Mouse (Mus musculus) kidney, adult 2 months (tissue): ENCODE data around the gene Hltf.

Experiments
- CTCF ChIP-seq: fragments of 200-500 bp; conservative IDR thresholded peaks from 2 replicates; pipeline ENCODE4 v1.5.1; 2011; ENCODE audit warnings: low read depth, mild to moderate bottlenecking, control low read depth, low read length, moderate library complexity, mixed read lengths; ENCODE audit not compliant: insufficient read depth, insufficient read length
- POLR2A ChIP-seq: fragments of 200-500 bp; IDR thresholded peaks from one replicate; pipeline ENCODE4 v1.6.1; 2011; ENCODE audit warnings: low read depth, low read length, control low read depth

GRCm38 (mm10) chr3:20014454-20014853 is 43.2 kb upstream of the Hltf start:
- TF ChIP-seq CTCF (no peak), POLR2A (no peak)
